Mouse (Mus musculus) stomach, postnatal 0 days (tissue): ENCODE results near the gene Ephb4.

Source experiments
- CTCF ChIP-seq: IDR thresholded peaks from 2 replicates; pipeline ENCODE4 v1.5.1; 2016; ENCODE audit warnings: antibody characterized with exemption, low read depth, mild to moderate bottlenecking, moderate library complexity
- EP300 ChIP-seq: optimal IDR thresholded peaks from 2 replicates; pipeline ENCODE3; 2016; ENCODE audit warnings: antibody characterized with exemption

- TF ChIP-seq CTCF (no peak), EP300 (no peak)
These were observed 1.2 kb upstream of the Ephb4 start for GRCm38 (mm10) chr5:137348482-137349383.
